ENCODE assay signal across 23 mouse cellular contexts in genomic region chr1:53014716-53015115, GRCm38 (mm10). TPM values are rescaled to one million over a fixed set of nuclear protein-coding genes. Genes with fewer than 3 reads are reported as not detected.
A peak's percentile ranks its signal among the peaks of the same experiment; 100 is the strongest.
DNase-seq lines count a peak whose midpoint lies in the region; ATAC-seq lines count a peak whose summit lies in the region.
"Had no signal": no experiment of that assay in that cellular context is flagged by ENCODE, and none has a peak within 500 bp of the region (broad histone marks: within the 10 kb centered on the region; RNA-seq: fewer than 3 reads in every experiment).

No protein-coding gene starts in this region.

- intact Hi-C loops in left cerebral cortex, postnatal 36 days (cut with DNase I), result no loop called here

- peak; percentile 92 for ATAC-seq in frontal cortex, adult (ENCODE audit: low TSS enrichment)
- ATAC-seq: forebrain, embryonic 13.5 days; inflammation-experienced regulatory T-cells, adult 6 months; liver, embryonic 12.5 days; liver, postnatal 0 days; midbrain, embryonic 16.5 days had no signal

- DNase-seq in frontal cortex, postnatal 14 days (ENCODE audit: low spot score in 2 of 2), result no peak
- DNase-seq in left cerebral cortex, adult 18-20 months (ENCODE audit: low spot score in 2 of 2), result peak; percentile 8 to 26
- no peak for DNase-seq in left cerebral cortex, adult 11 months (ENCODE audit: low spot score)
- peak; percentile 81 for DNase-seq in brain, adult 2 months (ENCODE audit: low read depth, low spot score)
- peak; percentile 17 to 25 for DNase-seq in left cerebral cortex, postnatal 36 days (ENCODE audit: low spot score in 2 of 2)
- no peak for DNase-seq in spleen, adult 18-20 months
- DNase-seq: adrenal gland, postnatal 14 days; cerebellum, adult 11-12 months; cerebellum, postnatal 14 days; heart, adult 2 months; heart, postnatal 4 days; kidney, adult 2 months; kidney, postnatal 36 days; liver, postnatal 0 days; lung, postnatal 36 days had no signal

RNA-seq across cellular contexts. Expression of gene 1700019D03Rik, which starts 5.3 kb away (rescaled TPM):
- total RNA-seq in left cerebral cortex, adult 18-20 months (2021), result 10 to 100 TPM in 1 of 2 experiments, 1 to 10 TPM in 1; 6.8 to 14.9 TPM
- 10 to 100 TPM; 12.4 to 17.8 TPM for total RNA-seq in left cerebral cortex, postnatal 36 days (2021)
- total RNA-seq: MEL had no signal

RNA-seq across cellular contexts. Expression of gene Mstn, which starts 46.7 kb away (rescaled TPM):
- under 1 TPM; 0.26 to 0.40 TPM for total RNA-seq in left cerebral cortex, adult 18-20 months (2021)
- under 1 TPM; 0.57 to 0.97 TPM for total RNA-seq in left cerebral cortex, postnatal 36 days (2021)
- total RNA-seq: adrenal gland, postnatal 14 days; megakaryocyte, adult 5-6 weeks; MEL; neutrophil, adult 5-6 weeks had no signal

Comparison
In these comparisons a context has a peak if more than half of its experiments do, and no peak if none do; other contexts are left out.
1. DNase-seq: peak in left cerebral cortex, adult 18-20 months (2 of 2), brain, adult 2 months (single experiment) and left cerebral cortex, postnatal 36 days (2 of 2); none in frontal cortex, postnatal 14 days (0 of 2), left cerebral cortex, adult 11 months (single experiment) and spleen, adult 18-20 months (0 of 2).